Comparison of ENCODE assay signal across 8 mouse cellular contexts in genomic region chr1:40378794-40379193, GRCm38 (mm10). TPM values are rescaled to one million over a fixed set of nuclear protein-coding genes. Genes with fewer than 3 reads are reported as not detected.
DNase-seq lines count a peak whose midpoint lies in the region; ATAC-seq and TF ChIP-seq lines count a peak whose summit lies in the region.

No protein-coding gene starts in this region.

- TF ChIP-seq CTCF in ES-Bruce4 (IDR thresholded peaks at IDR 0.05; ENCODE audit: low read depth, low read length), result peak; percentile 90

- no peak overlapping the region for H3K4me2 ChIP-seq in forebrain, embryonic 15.5 days (replicated peaks)

- peak; percentile 49 for ATAC-seq in cerebellum, adult (ENCODE audit: insufficient number of reproducible peaks, low FRiP score, low TSS enrichment)
- 0 out of 2 replicates have a peak, but pooled peaks have one; percentile 51 for ATAC-seq in forebrain, embryonic 15.5 days (replicated peaks)

- DNase-seq in cerebellum, adult 11-12 months, result no peak
- DNase-seq in c-Kit-positive CD71-positive TER-119-negative erythroid progenitor cells, embryonic 14.5 days (ENCODE audit: low read depth), result peak; percentile 70
- DNase-seq in kidney, postnatal 14 days, result peak; percentile 56
- peak; percentile 56 for DNase-seq in lung, postnatal 25 days (ENCODE audit: low spot score)
- peak; percentile 54 for DNase-seq in right cerebral cortex, postnatal 25 days

- no peaks in the 10 kb centered on the region for H3K9me3 ChIP-seq in ES-Bruce4 (replicated peaks; ENCODE audit: control insufficient read depth, insufficient read depth, low read length, poor library complexity, severe bottlenecking)
- H3K9me3 ChIP-seq in forebrain, embryonic 15.5 days, result no peaks in the 10 kb centered on the region

- no peak overlapping the region for H3K27ac ChIP-seq in ES-Bruce4 (ENCODE audit: insufficient read depth, low read length)
- H3K27ac ChIP-seq in forebrain, embryonic 15.5 days (replicated peaks), result no peak overlapping the region

- H3K4me1 ChIP-seq in ES-Bruce4 (ENCODE audit: control insufficient read depth, insufficient read depth, low read length), result no peaks in the 10 kb centered on the region
- no peaks in the 10 kb centered on the region for H3K4me1 ChIP-seq in forebrain, embryonic 15.5 days

- 15% methylated on average over 8 of the region's 8 CpGs for WGBS in forebrain, embryonic 15.5 days

- H3K27me3 ChIP-seq in ES-Bruce4 (ENCODE audit: control insufficient read depth, insufficient read depth, low read length, poor library complexity, severe bottlenecking), result no peaks in the 10 kb centered on the region
- H3K27me3 ChIP-seq in forebrain, embryonic 15.5 days, result no peaks in the 10 kb centered on the region

- no peaks in the 10 kb centered on the region for H3K36me3 ChIP-seq in ES-Bruce4 (ENCODE audit: control insufficient read depth, insufficient read depth, low read length, poor library complexity, severe bottlenecking)
- no peaks in the 10 kb centered on the region for H3K36me3 ChIP-seq in forebrain, embryonic 15.5 days

- no peak for TF ChIP-seq EP300 in ES-Bruce4 (IDR thresholded peaks at IDR 0.05; ENCODE audit: insufficient read depth, low read depth, low read length)

- TF ChIP-seq POLR2A in ES-Bruce4 (IDR thresholded peaks at IDR 0.05; ENCODE audit: insufficient read depth, low read length), result no peak

- no peak overlapping the region for H3K9ac ChIP-seq in ES-Bruce4 (ENCODE audit: low read depth, poor library complexity, severe bottlenecking)
- H3K9ac ChIP-seq in forebrain, embryonic 15.5 days (replicated peaks), result no peak overlapping the region

- no peak overlapping the region for H3K4me3 ChIP-seq in ES-Bruce4 (ENCODE audit: low read depth, low read length)
- no peak overlapping the region for H3K4me3 ChIP-seq in forebrain, embryonic 15.5 days

RNA-seq across cellular contexts. Expression of gene Il1rl1, which starts 50.6 kb away (rescaled TPM):
- polyA plus RNA-seq in ES-Bruce4 (2011; ENCODE audit: insufficient read depth, insufficient read length, low read depth, missing spikeins), result 0.18 and 0.41 TPM in 2 replicates
- polyA plus RNA-seq in forebrain, embryonic 15.5 days (2015; fragmentation: Nextera tagmentation; extraction: Ambion mirVana), result not detected in 2 replicates

RNA-seq across cellular contexts. Expression of gene Il1rl2, which starts 54.4 kb away (rescaled TPM):
- polyA plus RNA-seq in ES-Bruce4 (2011; ENCODE audit: insufficient read depth, insufficient read length, low read depth, missing spikeins), result 0.30 and 0.46 TPM in 2 replicates
- polyA plus RNA-seq in forebrain, embryonic 15.5 days (2015; fragmentation: Nextera tagmentation; extraction: Ambion mirVana), result 0.80 and 1.1 TPM in 2 replicates
